Mouse (Mus musculus): ENCODE results near the gene Gpr39.

DNA sequence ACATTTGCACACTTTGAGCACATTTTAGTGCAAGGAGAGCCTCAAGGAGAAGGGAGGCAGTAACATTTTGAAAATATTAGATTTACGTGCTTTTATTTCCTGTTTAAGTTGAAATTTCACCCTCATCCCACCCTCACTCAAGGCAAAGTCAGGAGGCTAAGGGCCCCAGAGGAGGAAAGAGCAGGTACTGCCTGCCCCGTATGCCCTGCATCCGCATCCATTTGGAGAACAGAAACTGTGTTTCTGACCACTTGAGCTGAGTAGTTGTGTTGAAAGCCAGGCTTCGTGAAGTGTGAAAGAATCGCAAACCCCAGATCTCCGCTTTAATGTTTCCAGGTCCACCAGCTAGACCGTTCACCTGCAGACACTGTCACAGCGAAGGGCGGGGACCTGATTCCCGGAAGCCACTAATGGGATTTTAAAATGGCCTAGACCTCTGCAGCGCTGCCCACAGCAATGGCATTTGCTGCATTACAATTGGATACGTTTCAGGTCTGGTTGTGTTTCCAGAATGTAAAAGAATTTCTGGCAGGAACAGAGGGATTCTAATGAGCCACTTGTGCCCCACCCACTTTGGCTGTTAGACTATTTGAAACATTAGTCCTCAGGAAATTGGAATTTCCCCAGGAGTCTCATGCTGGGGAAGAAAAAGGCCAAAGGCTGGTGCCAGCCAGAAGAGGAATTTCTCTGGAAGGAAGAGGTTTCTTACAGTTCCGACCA, 11.1 kb downstream of the Gpr39 start:
- no peak for TF ChIP-seq CTCF (IDR thresholded peaks at IDR 0.05; ENCODE audit: low read depth, low read length)
- TF ChIP-seq POLR2A (IDR thresholded peaks at IDR 0.05; ENCODE audit: extremely low read depth, insufficient read depth, low read length): no peak
